Mouse (Mus musculus) midbrain, embryonic 16.5 days (tissue): ENCODE measurements around the gene Myo1e. TPM values are rescaled to one million over a fixed set of nuclear protein-coding genes. Genes with fewer than 3 reads are reported as not detected.
A peak's percentile ranks its signal among the peaks of the same experiment; 100 is the strongest.

Experiments
- ATAC-seq: fragments of 200-750 bp; cut with Nextera tagmentation; 2 replicates; pipeline ENCODE4 v1.8.0; 2017; ENCODE audit warnings: moderate TSS enrichment
- H3K27ac ChIP-seq: fragments of 300-500 bp; sonication (generic); 2 replicates; pipeline ENCODE4 v1.5.1; 2014; ENCODE audit warnings: mild to moderate bottlenecking, low read length, mixed read lengths
- H3K27me3 ChIP-seq: fragments of 300-500 bp; sonication (generic); 2 replicates; pipeline ENCODE4 v1.6.1; 2014; ENCODE audit warnings: low read depth, low read length, mixed read lengths; ENCODE audit not compliant: control insufficient read depth, insufficient read depth
- H3K36me3 ChIP-seq: fragments of 300-500 bp; sonication (generic); 2 replicates; pipeline ENCODE4 v1.6.1; 2014; ENCODE audit warnings: mild to moderate bottlenecking, low read length, moderate library complexity, mixed read lengths; ENCODE audit not compliant: control insufficient read depth, insufficient read depth
- H3K4me1 ChIP-seq: fragments of 300-500 bp; sonication (generic); 2 replicates; pipeline ENCODE4 v1.6.1; 2014; ENCODE audit warnings: mild to moderate bottlenecking, low read length, mixed read lengths; ENCODE audit not compliant: control insufficient read depth, insufficient read depth
- H3K4me2 ChIP-seq: fragments of 300-500 bp; sonication (generic); 2 replicates; pipeline ENCODE4 v1.6.1; 2014; ENCODE audit warnings: mild to moderate bottlenecking, low read length, mixed read lengths
- H3K4me3 ChIP-seq: fragments of 300-500 bp; sonication (generic); 2 replicates; pipeline ENCODE4 v1.5.1; 2014; ENCODE audit warnings: low read depth, mild to moderate bottlenecking, low read length, moderate library complexity, mixed read lengths
- H3K9ac ChIP-seq: fragments of 300-500 bp; sonication (generic); 2 replicates; pipeline ENCODE4 v1.6.1; 2014; ENCODE audit warnings: low read depth, low read length, mixed read lengths
- H3K9me3 ChIP-seq: fragments of 300-500 bp; sonication (generic); replicated peaks from 2 replicates; pipeline ENCODE4 v1.6.1; 2014; ENCODE audit warnings: mild to moderate bottlenecking, low read length, mixed read lengths; ENCODE audit not compliant: control insufficient read depth, poor library complexity, severe bottlenecking
- WGBS: fragments of 180-500 bp; shearing (Covaris S2); extraction: QIAGEN DNeasy Blood & Tissue Kit; methylation state at CpG from one replicate; pipeline ENCODE4 v1.1.7; 2014; 5-methylcytosine and 5-hydroxymethylcytosine counted together
- microRNA-seq: library from miRNA; unstranded; fragments of <30 nt; microRNA quantifications from one replicate; pipeline ENCODE4, GENCODE M21; 2017
- polyA plus RNA-seq: library from polyadenylated mRNA; unstranded; fragments of >200 nt; fragmentation: Nextera tagmentation; extraction: Ambion mirVana; gene quantifications from 2 replicates; pipeline ENCODE4 v1.2.1, GENCODE M21; 2015

Gene Myo1e
- polyA plus RNA-seq, 1 experiment from 2014 or later = 6.5 TPM

GRCm38 (mm10) chr9:70449072-70449471 lies 241.9 kb downstream of the Myo1e start:
- ATAC-seq = no peak
- H3K9me3 ChIP-seq = no peaks in the 10 kb centered on the region
- H3K4me2 ChIP-seq = no peak overlapping the region
- 96% methylated on average over 5 of the region's 5 CpGs for WGBS
- H3K9ac ChIP-seq = no peak overlapping the region
- no peak overlapping the region for H3K27ac ChIP-seq
- peaks cover 11% of the 10 kb centered on the region for H3K36me3 ChIP-seq
- no peaks in the 10 kb centered on the region for H3K27me3 ChIP-seq
- no peak overlapping the region for H3K4me3 ChIP-seq
- H3K4me1 ChIP-seq = no peaks in the 10 kb centered on the region

Small RNA genes lying within 50 kb of the gene (microRNA-seq; reads per million reads assigned to microRNA genes)
- gene Mir5626 = 9.1 reads per million, percentile 30 among the genes with 10 or more reads in this experiment

Other genes starting within 250 kb of the Myo1e start
- 74.0 and 80.4 TPM in 2 replicates for gene Bnip2, start 217.9 kb upstream of the Myo1e start, polyA plus RNA-seq
- gene Gtf2a2, start 194.8 kb upstream of the Myo1e start, polyA plus RNA-seq = 177 and 184 TPM in 2 replicates
- not detected in 2 replicates for gene Gcnt3, start 169.3 kb upstream of the Myo1e start, polyA plus RNA-seq
- gene Fam81a, start 64.8 kb upstream of the Myo1e start, polyA plus RNA-seq = 9.6 and 10.8 TPM in 2 replicates
- 14.8 and 20.3 TPM in 2 replicates for gene Ccnb2, start 214.2 kb downstream of the Myo1e start, polyA plus RNA-seq